Mouse (Mus musculus) MEL (cell line): Measurements from ENCODE around the gene Srbd1. TPM values are rescaled to one million over a fixed set of nuclear protein-coding genes. Genes with fewer than 3 reads are reported as not detected.

Experiments used
- DNase-seq: peaks from one replicate; pipeline ENCODE4 v3.0.0; 2011; ENCODE audit warnings: low read depth, low spot score
- H3K27ac ChIP-seq: 2 replicates; pipeline ENCODE4 v1.5.1; 2012; ENCODE audit warnings: low read depth, mild to moderate bottlenecking, control low read depth, low read length, moderate library complexity; ENCODE audit not compliant: control insufficient read depth
- H3K27me3 ChIP-seq, 2 experiments: fragments of 150-350 bp in 1 of 2; sonication (generic) in 1 of 2; 2 replicates each; pipeline ENCODE4 v1.6.1; 2012; ENCODE audit warnings: low read length in 2 of 2, mild to moderate bottlenecking in 2 of 2, improper control_type of control experiment in 1 of 2, moderate library complexity in 1 of 2; ENCODE audit not compliant: insufficient read depth in 2 of 2, control insufficient read depth in 1 of 2
- H3K36me3 ChIP-seq, 2 experiments: 2 replicates each; pipeline ENCODE4 v1.6.1; 2012 to 2014; ENCODE audit warnings: low read length in 2 of 2, improper control_type of control experiment in 1 of 2, inconsistent platforms in 1 of 2, mild to moderate bottlenecking in 1 of 2; ENCODE audit not compliant: insufficient read depth in 2 of 2, control insufficient read depth in 1 of 2
- H3K4me1 ChIP-seq, 2 experiments: fragments of 150-350 bp in 1 of 2; sonication (generic) in 1 of 2; 2 replicates each; pipeline ENCODE4 v1.6.1; 2012; ENCODE audit warnings: low read length in 2 of 2, improper control_type of control experiment in 1 of 2, mild to moderate bottlenecking in 1 of 2; ENCODE audit not compliant: insufficient read depth in 2 of 2, control insufficient read depth in 1 of 2
- H3K4me3 ChIP-seq, 2 experiments: fragments of 150-350 bp in 1 of 2; sonication (generic) in 1 of 2; 2 replicates each; pipeline ENCODE4 v1.5.1; 2012; ENCODE audit warnings: low read depth in 2 of 2, low read length in 2 of 2, mild to moderate bottlenecking in 2 of 2, moderate library complexity in 2 of 2, control low read depth in 1 of 2, improper control_type of control experiment in 1 of 2; ENCODE audit not compliant: control insufficient read depth in 1 of 2, insufficient read depth in 1 of 2
- H3K79me2 ChIP-seq: 2 replicates; pipeline ENCODE4 v1.6.1; 2012; ENCODE audit warnings: mild to moderate bottlenecking, low read length, moderate library complexity; ENCODE audit not compliant: control insufficient read depth, poor library complexity, insufficient read depth
- H3K9ac ChIP-seq: 2 replicates; pipeline ENCODE4 v1.6.1; 2012; ENCODE audit warnings: low read depth, mild to moderate bottlenecking, control low read depth, low read length, moderate library complexity; ENCODE audit not compliant: control insufficient read depth, poor library complexity, severe bottlenecking
- H3K9me3 ChIP-seq: fragments of 150-350 bp; sonication (generic); replicated peaks from 2 replicates; pipeline ENCODE4 v1.6.1; 2012; ENCODE audit warnings: mild to moderate bottlenecking, low read length, improper control_type of control experiment, moderate library complexity; ENCODE audit not compliant: insufficient read depth
- CHD1 ChIP-seq: IDR thresholded peaks from 2 replicates; pipeline ENCODE4 v1.6.1; 2012; ENCODE audit warnings: low read depth, mild to moderate bottlenecking, inconsistent platforms, low read length, improper control_type of control experiment
- CTCF ChIP-seq, 3 experiments: IDR thresholded peaks in 2 of 3; conservative IDR thresholded peaks in 1 of 3; 2 replicates each; pipeline ENCODE4 v1.5.1; 2011 to 2012; ENCODE audit warnings: low read length in 3 of 3, low read depth in 2 of 3, mild to moderate bottlenecking in 2 of 3, improper control_type of control experiment in 1 of 3, inconsistent platforms in 1 of 3, mixed read lengths in 1 of 3, moderate library complexity in 1 of 3; ENCODE audit not compliant: control insufficient read depth in 1 of 3, insufficient read depth in 1 of 3, poor library complexity in 1 of 3, severe bottlenecking in 1 of 3
- E2F4 ChIP-seq: IDR thresholded peaks from 2 replicates; pipeline ENCODE4 v1.6.1; 2011; ENCODE audit warnings: low read depth, low read length, improper control_type of control experiment, borderline replicate concordance
- ELF1 ChIP-seq: IDR thresholded peaks from 2 replicates; pipeline ENCODE4 v1.6.1; 2014; ENCODE audit warnings: low read depth, mild to moderate bottlenecking, inconsistent platforms, low read length, improper control_type of control experiment, moderate library complexity
- EP300 ChIP-seq, 2 experiments: IDR thresholded peaks; 2 replicates each; pipeline ENCODE4 v1.6.1; 2011; ENCODE audit warnings: improper control_type of control experiment in 2 of 2, low read length in 2 of 2, low read depth in 1 of 2, mild to moderate bottlenecking in 1 of 2
- ETS1 ChIP-seq: IDR thresholded peaks from 2 replicates; pipeline ENCODE4 v1.6.1; 2012; ENCODE audit warnings: low read depth, mild to moderate bottlenecking, inconsistent platforms, low read length, improper control_type of control experiment, moderate library complexity
- HCFC1 ChIP-seq: IDR thresholded peaks from 2 replicates; pipeline ENCODE4 v1.6.1; 2012; ENCODE audit warnings: low read depth, mild to moderate bottlenecking, inconsistent platforms, low read length, improper control_type of control experiment, moderate library complexity
- KAT2A ChIP-seq: conservative IDR thresholded peaks from 2 replicates; pipeline ENCODE4 v1.6.1; 2012; ENCODE audit warnings: low read depth, low read length, improper control_type of control experiment, inconsistent platforms
- MAZ ChIP-seq: IDR thresholded peaks from 2 replicates; pipeline ENCODE4 v1.6.1; 2012; ENCODE audit warnings: low read depth, mild to moderate bottlenecking, inconsistent platforms, low read length, improper control_type of control experiment
- MXI1 ChIP-seq: IDR thresholded peaks from 2 replicates; pipeline ENCODE4 v1.6.1; 2011; ENCODE audit warnings: mild to moderate bottlenecking, low read depth, low read length, improper control_type of control experiment
- NELFE ChIP-seq: IDR thresholded peaks from 2 replicates; pipeline ENCODE4 v1.6.1; 2011; ENCODE audit warnings: low read depth, low read length, improper control_type of control experiment
- NRF1 ChIP-seq: IDR thresholded peaks from 2 replicates; pipeline ENCODE4 v1.6.1; 2014; ENCODE audit warnings: low read depth, mild to moderate bottlenecking, inconsistent platforms, low read length, improper control_type of control experiment, moderate library complexity; ENCODE audit not compliant: poor library complexity, insufficient read depth, severe bottlenecking
- POLR2A ChIP-seq, 2 experiments: IDR thresholded peaks; 2 replicates each; pipeline ENCODE4 v1.6.1; 2011 to 2012; ENCODE audit warnings: low read length in 2 of 2, mild to moderate bottlenecking in 2 of 2, control low read depth in 1 of 2, improper control_type of control experiment in 1 of 2, low read depth in 1 of 2, moderate library complexity in 1 of 2; ENCODE audit not compliant: control insufficient read depth in 1 of 2, insufficient read depth in 1 of 2, poor library complexity in 1 of 2
- POLR2AphosphoS2 ChIP-seq: IDR thresholded peaks from 2 replicates; pipeline ENCODE4 v1.6.1; 2011; ENCODE audit warnings: low read length, improper control_type of control experiment
- SIN3A ChIP-seq: IDR thresholded peaks from 2 replicates; pipeline ENCODE4 v1.6.1; 2012; ENCODE audit warnings: low read length, improper control_type of control experiment, inconsistent platforms
- SMC3 ChIP-seq: IDR thresholded peaks from 2 replicates; pipeline ENCODE4 v1.6.1; 2011; ENCODE audit warnings: low read depth, low read length, improper control_type of control experiment
- TBP ChIP-seq: IDR thresholded peaks from 2 replicates; pipeline ENCODE4 v1.8.0; 2011; ENCODE audit warnings: low read depth, low read length, improper control_type of control experiment
- TCF12 ChIP-seq: IDR thresholded peaks from 2 replicates; pipeline ENCODE4 v1.6.1; 2014; ENCODE audit warnings: low read depth, mild to moderate bottlenecking, inconsistent platforms, low read length, improper control_type of control experiment, moderate library complexity
- USF1 ChIP-seq: IDR thresholded peaks from 2 replicates; pipeline ENCODE4 v1.6.1; 2014; ENCODE audit warnings: low read depth, mild to moderate bottlenecking, inconsistent platforms, low read length, improper control_type of control experiment, moderate library complexity
- ZC3H11A ChIP-seq: IDR thresholded peaks from 2 replicates; pipeline ENCODE4 v1.6.1; 2012; ENCODE audit warnings: low read depth, mild to moderate bottlenecking, inconsistent platforms, low read length, improper control_type of control experiment
- ZMIZ1 ChIP-seq: IDR thresholded peaks from 2 replicates; pipeline ENCODE4 v1.6.1; 2012; ENCODE audit warnings: low read depth, mild to moderate bottlenecking, inconsistent platforms, low read length, improper control_type of control experiment, moderate library complexity
- polyA plus RNA-seq, 2 experiments: library from polyadenylated mRNA; stranded (reverse) in 1 of 2; unstranded in 1 of 2; fragments of >175 nt in 1 of 2; fragments of >200 nt in 1 of 2; gene quantifications; 2 replicates each; pipeline versions ENCODE4 v1.2.1 to v1.2.4; 2012; ENCODE audit warnings: low replicate concordance in 2 of 2, low read depth in 1 of 2; ENCODE audit not compliant: insufficient read length in 2 of 2, insufficient read depth in 1 of 2, missing spikeins in 1 of 2
- total RNA-seq: library from RNA; depleted of rRNA; stranded (reverse); fragments of 300-350 nt; gene quantifications from 2 replicates; pipeline ENCODE4 v1.2.3, GENCODE M21; 2012; rRNA removed

Gene Srbd1
- total RNA-seq (14.9 and 17.4 TPM in 2 replicates), polyA plus RNA-seq (10 to 100 TPM in 1 of 2 experiments, not detected in 1; 30.5 TPM)

GRCm38 (mm10) chr17:86145079-86145951 lies at the start of gene Srbd1:
Gene Srbd1, minus strand, starts transcription at chr17:86145175.
- TF ChIP-seq USF1 (no peak), ETS1 (no peak), MAZ (no peak), CHD1 (no peak), NELFE (peak; percentile 91), ELF1 (peak; percentile 82), SMC3 (peak; percentile 6; the same call in 1 of the 2 replicates), MXI1 (peak; percentile 1; the same call in 1 of the 2 replicates), EP300 (IDR thresholded peaks at IDR 0.05; ENCODE audit: low read depth in 1 of 2, low read length in 2 of 2) (no peak), HCFC1 (peak; percentile 90), CTCF (IDR thresholded peaks at IDR 0.05 in 2 of 3, conservative IDR thresholded peaks at IDR 0.05 in 1 of 3; ENCODE audit: control insufficient read depth in 1 of 3, insufficient read depth in 1 of 3, low read depth in 2 of 3, low read length in 3 of 3, poor library complexity in 1 of 3, severe bottlenecking in 1 of 3) (no peak), SIN3A (peak; percentile 85; the same call in 1 of the 2 replicates), E2F4 (no peak), NRF1 (no peak), TCF12 (peak; percentile 43), POLR2AphosphoS2 (peak; percentile 81), POLR2A (IDR thresholded peaks at IDR 0.05; ENCODE audit: control insufficient read depth in 1 of 2, insufficient read depth in 1 of 2, low read depth in 1 of 2, low read length in 2 of 2, poor library complexity in 1 of 2) (peak; percentile 63 to 89; a peak in 3 of 4 replicates), ZC3H11A (peak; percentile 44), KAT2A (peak; percentile 59), TBP (peak; percentile 84), ZMIZ1 (peak; percentile 74; the same call in 1 of the 2 replicates)
- H3K79me2 ChIP-seq = peaks cover 13% of the 10 kb centered on the region
- H3K4me1 ChIP-seq = peaks cover 0 to 9% of the 10 kb centered on the region in 2 experiments; a peak in 3 of 4 replicates
- peaks cover 5 to 9% of the 10 kb centered on the region in 2 experiments for H3K36me3 ChIP-seq
- peak within 1 kb of the TSS; percentile 97 for H3K9ac ChIP-seq
- peak within 1 kb of the TSS; percentile 86 for H3K27ac ChIP-seq
- H3K9me3 ChIP-seq = no peaks in the 10 kb centered on the region
- DNase-seq = peak; percentile 95
- H3K4me3 ChIP-seq = peak within 1 kb of the TSS; percentile 80 to 99
- no peaks in the 10 kb centered on the region for H3K27me3 ChIP-seq
